Mouse (Mus musculus): ENCODE results near the gene Sfn.

DNA sequence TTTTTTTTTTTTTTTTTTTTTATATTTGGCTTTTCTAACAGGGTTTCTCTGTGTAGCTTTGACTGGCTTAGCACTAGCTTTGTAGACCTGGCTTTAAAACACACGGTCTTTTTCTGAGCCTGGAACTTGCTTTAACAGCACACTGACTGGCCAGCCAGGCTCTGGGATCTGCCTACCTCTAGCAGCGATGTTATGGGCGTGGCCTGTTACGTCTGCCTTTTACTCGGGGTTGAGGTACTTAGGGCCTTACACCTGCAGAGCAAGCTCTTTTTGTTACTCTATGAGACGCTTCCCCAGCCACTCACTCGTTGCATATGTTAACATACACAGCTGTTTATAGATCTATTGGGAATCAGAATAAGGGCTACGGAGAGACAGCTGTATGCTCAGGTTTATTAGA, 34.7 kb downstream of the Sfn start:
- TF ChIP-seq CTCF (IDR thresholded peaks at IDR 0.05; ENCODE audit: low read depth) (no peak), EP300 (IDR thresholded peaks at IDR 0.05; ENCODE audit: low read depth) (no peak)
